Mouse (Mus musculus) olfactory bulb, adult 2 months (tissue): ENCODE data around the gene Kcnj9.

Experiments
- CTCF ChIP-seq: fragments of 200-500 bp; IDR thresholded peaks from 2 replicates; pipeline ENCODE4 v1.5.1; 2012; ENCODE audit warnings: low read depth, mild to moderate bottlenecking, low read length, moderate library complexity; ENCODE audit not compliant: insufficient read depth
- POLR2A ChIP-seq: fragments of 200-500 bp; IDR thresholded peaks from 2 replicates; pipeline ENCODE4 v1.6.1; 2012; ENCODE audit warnings: mild to moderate bottlenecking, low read depth, low read length, moderate library complexity; ENCODE audit not compliant: insufficient read depth

DNA sequence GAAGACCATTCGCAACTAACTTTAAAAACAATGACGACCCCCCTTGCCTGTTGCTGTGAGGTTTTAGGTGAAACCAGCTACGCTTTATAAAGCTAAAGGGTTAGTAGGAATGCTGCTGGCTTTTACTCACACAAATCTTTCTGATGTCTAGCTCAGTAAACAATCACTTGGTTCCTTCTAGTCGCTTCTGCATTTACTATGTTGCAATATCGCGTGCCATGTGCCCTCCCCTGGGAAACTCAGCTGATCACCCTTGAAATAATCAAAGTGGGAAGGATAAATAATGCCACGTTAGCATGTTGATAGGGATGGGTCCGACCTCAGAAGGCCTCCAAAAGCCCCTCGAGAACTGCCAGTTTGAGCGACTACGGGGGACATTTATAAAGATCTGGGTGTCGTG, 18.3 kb upstream of the Kcnj9 start:
- no peak for TF ChIP-seq CTCF
- TF ChIP-seq POLR2A = no peak
